Mouse (Mus musculus): ENCODE results near the gene Psmc3.

- no peak for TF ChIP-seq CTCF (IDR thresholded peaks at IDR 0.05; ENCODE audit: borderline replicate concordance, extremely low read depth, insufficient read depth, insufficient read length)
- no peak for TF ChIP-seq POLR2A (IDR thresholded peaks at IDR 0.05; ENCODE audit: borderline replicate concordance, extremely low read depth, insufficient read depth, insufficient read length, poor library complexity, severe bottlenecking)
Observed at GRCm38 (mm10) chr2:91113334-91113733, 59.5 kb downstream of the Psmc3 start.
